Mouse (Mus musculus) forebrain, embryonic 12.5 days (tissue): ENCODE results near the gene Vav3. TPM values are rescaled to one million over a fixed set of nuclear protein-coding genes. Genes with fewer than 3 reads are reported as not detected.

Experiments
- ATAC-seq: fragments of 200-750 bp; cut with Nextera tagmentation; 2 replicates; pipeline ENCODE4 v1.8.0; 2017; ENCODE audit warnings: moderate TSS enrichment; ENCODE audit not compliant: low FRiP score
- H3K27ac ChIP-seq: fragments of 300-500 bp; sonication (generic); 2 replicates; pipeline ENCODE4 v1.5.1; 2016; ENCODE audit warnings: mild to moderate bottlenecking
- H3K27me3 ChIP-seq: fragments of 300-500 bp; sonication (generic); 2 replicates; pipeline ENCODE4 v1.6.1; 2016; ENCODE audit warnings: mild to moderate bottlenecking
- H3K36me3 ChIP-seq: fragments of 300-500 bp; sonication (generic); replicated peaks from 2 replicates; pipeline ENCODE4 v1.6.1; 2016; ENCODE audit warnings: mild to moderate bottlenecking
- H3K4me1 ChIP-seq: fragments of 300-500 bp; sonication (generic); 2 replicates; pipeline ENCODE4 v1.6.1; 2016
- H3K4me2 ChIP-seq: fragments of 300-500 bp; sonication (generic); 2 replicates; pipeline ENCODE4 v1.6.1; 2016; ENCODE audit warnings: mild to moderate bottlenecking, moderate library complexity
- H3K4me3 ChIP-seq: fragments of 300-500 bp; sonication (generic); replicated peaks from 2 replicates; pipeline ENCODE4 v1.5.1; 2016; ENCODE audit warnings: mild to moderate bottlenecking
- H3K9ac ChIP-seq: fragments of 300-500 bp; sonication (generic); 2 replicates; pipeline ENCODE4 v1.6.1; 2016; ENCODE audit warnings: mild to moderate bottlenecking
- H3K9me3 ChIP-seq: fragments of 300-500 bp; sonication (generic); 2 replicates; pipeline ENCODE4 v1.6.1; 2016
- WGBS: fragments of 180-500 bp; shearing (Covaris S2); methylation state at CpG from one replicate; pipeline ENCODE4 v1.1.7; 2016; 5-methylcytosine and 5-hydroxymethylcytosine counted together
- polyA plus RNA-seq: library from polyadenylated mRNA; unstranded; fragments of >200 nt; fragmentation: Nextera tagmentation; extraction: Ambion mirVana; gene quantifications from 2 replicates; pipeline ENCODE4 v1.2.1, GENCODE M21; 2016

Vav3 gene
- polyA plus RNA-seq, 1 experiment from 2014 or later, result 10.9 TPM

DNA sequence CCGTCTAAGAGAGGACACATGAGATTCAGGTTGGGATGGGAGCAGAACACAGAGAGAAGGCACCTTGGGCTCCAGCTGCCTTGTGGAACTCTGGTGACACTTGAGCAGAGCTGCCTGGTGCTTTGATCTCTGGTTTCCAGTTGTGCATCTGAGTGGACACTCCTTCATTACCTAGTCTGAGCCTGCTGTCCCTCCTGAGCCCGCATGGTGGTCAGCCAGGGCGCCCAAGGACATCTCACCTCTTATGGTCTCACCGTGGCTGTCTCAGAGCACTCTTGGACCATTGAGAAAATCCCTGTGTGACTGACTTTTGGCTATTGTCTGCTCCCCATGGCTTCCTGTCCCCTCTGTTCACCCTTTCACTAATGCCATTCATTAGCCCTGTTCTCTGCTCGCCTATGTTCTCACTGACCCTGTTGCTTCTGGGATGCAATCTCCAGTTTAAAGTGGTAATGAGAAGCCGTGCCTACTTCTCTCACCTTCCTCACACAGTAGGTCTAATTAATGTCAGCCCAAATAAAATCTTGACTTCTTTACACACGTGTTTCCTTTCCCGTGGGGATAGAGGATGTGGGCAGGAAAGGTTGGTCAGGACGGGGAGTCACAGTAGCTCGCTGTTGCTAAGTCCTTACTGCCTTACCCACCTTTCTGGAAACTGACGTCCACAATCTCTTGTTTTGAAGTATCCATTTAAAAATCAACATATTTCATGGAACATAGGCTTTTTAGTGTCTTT, 150.3 kb downstream of the Vav3 start:
- no peak for ATAC-seq
- 55% methylated on average over 11 of the region's 11 CpGs for WGBS

DNA sequence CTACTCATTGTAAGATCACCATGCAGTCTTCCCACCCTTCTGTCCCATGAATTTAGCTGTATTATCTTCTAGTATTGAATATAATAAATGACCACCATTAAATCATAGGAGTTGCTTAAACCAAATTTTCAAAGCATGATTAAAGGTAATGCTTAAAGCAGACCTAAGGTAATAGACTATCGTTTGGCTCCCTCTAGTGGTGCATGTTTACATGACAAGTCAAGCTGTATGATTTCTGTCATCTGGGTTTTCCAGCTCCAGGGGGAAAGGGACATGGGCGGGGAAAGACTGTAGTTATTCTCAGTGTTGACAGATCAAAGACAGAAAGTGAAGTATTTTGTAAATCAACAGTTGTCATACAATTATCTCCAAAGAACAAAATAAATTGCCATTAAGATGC, 151.1 kb downstream of the Vav3 start:
- H3K27ac ChIP-seq, result no peak overlapping the region
- no peak overlapping the region for H3K4me2 ChIP-seq
- no peaks in the 10 kb centered on the region for H3K36me3 ChIP-seq
- 9% methylated on average over 2 of the region's 2 CpGs for WGBS
- H3K9ac ChIP-seq, result no peak overlapping the region
- H3K9me3 ChIP-seq, result no peaks in the 10 kb centered on the region
- peaks cover 20% of the 10 kb centered on the region for H3K4me1 ChIP-seq
- peak; percentile 69; the same call in 1 of the 2 replicates for ATAC-seq
- H3K27me3 ChIP-seq, result no peaks in the 10 kb centered on the region
- H3K4me3 ChIP-seq, result no peak overlapping the region

More for the DNA sequence above, 150.3 kb downstream of the Vav3 start:
- Histone ChIP-seq H3K36me3 (no peaks in the 10 kb centered on the region), H3K27me3 (no peaks in the 10 kb centered on the region), H3K4me1 (peaks cover 18% of the 10 kb centered on the region), H3K9ac (no peak overlapping the region), H3K9me3 (no peaks in the 10 kb centered on the region), H3K27ac (no peak overlapping the region), H3K4me3 (no peak overlapping the region), H3K4me2 (no peak overlapping the region)

DNA sequence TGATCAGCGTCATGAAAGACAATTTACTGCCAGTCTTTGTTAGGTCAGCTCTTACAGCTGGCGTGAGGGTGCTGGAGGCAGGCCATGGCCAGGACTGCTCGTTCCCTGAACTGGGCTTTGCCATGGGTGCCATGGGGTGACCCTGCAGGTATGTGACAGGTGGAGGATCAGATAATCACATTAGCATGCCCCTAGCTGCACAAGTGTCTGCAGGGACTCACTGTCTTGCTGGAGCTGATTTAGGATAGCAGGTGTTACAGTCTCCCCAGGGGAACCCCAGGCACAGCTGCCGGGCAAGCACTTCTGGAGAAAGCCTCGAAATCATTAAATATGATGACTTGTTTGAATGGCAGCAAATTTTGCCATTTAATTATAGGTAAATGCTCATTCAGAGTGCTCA, 156.0 kb downstream of the Vav3 start:
- Histone ChIP-seq H3K9ac (no peak overlapping the region), H3K27me3 (no peaks in the 10 kb centered on the region), H3K9me3 (no peaks in the 10 kb centered on the region), H3K4me3 (no peak overlapping the region), H3K36me3 (no peaks in the 10 kb centered on the region), H3K4me1 (peaks cover 4% of the 10 kb centered on the region; the same call in 1 of the 2 replicates), H3K27ac (no peak overlapping the region), H3K4me2 (no peak overlapping the region)
- WGBS, result 48% methylated on average over 5 of the region's 5 CpGs
- peak; percentile 54 for ATAC-seq

DNA sequence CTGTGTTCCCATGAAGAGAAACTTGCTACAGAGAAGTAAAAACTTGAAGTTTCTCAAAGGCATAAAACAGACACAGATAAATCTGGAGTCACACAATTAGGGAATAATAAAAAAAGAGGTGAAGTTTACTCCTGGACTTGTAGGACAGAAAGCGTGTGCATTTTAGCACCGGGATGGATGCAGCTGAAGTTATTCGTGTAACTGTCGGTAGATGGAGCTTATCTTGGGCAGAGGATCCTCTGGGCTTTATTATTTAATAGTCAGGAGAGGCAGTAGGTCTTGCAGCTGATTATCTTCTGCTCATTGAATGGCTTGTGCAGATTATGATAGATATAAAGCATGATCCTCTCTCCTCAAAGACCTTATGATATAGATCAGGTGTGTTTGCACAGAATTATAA, 156.6 kb downstream of the Vav3 start:
- ATAC-seq, result no peak

DNA sequence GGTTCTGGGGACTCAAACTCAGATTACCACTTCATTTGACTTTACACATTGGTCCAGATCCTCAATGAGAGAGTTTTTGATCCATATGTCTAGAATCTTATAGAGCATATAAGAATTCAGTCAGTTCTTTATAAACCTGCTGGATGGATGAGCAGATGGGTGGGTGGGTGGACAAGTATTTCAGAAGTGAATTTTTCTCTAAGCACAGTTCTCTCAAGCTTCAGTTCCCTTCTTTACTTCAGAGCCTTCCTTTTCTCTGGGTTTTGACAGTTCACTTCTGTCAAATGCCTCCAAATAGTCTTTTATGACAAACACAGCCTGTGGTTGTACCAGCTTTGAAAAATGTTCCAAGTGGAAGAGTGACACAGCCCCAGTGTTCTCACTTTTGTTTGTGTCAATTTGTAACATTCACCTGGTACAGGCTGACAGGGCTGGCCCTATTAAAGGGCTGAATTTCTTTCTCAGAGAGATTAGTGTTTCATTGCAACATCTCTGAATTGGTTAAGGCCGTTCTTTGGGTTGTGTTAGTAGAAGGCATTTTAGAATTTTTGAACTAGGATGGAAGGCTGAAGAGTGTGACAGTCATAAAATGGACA, 159.5 kb downstream of the Vav3 start:
- Histone ChIP-seq H3K4me1 (peaks cover 4% of the 10 kb centered on the region; the same call in 1 of the 2 replicates), H3K9ac (no peak overlapping the region), H3K27ac (no peak overlapping the region), H3K4me2 (no peak overlapping the region), H3K4me3 (no peak overlapping the region), H3K9me3 (no peaks in the 10 kb centered on the region), H3K36me3 (no peaks in the 10 kb centered on the region), H3K27me3 (no peaks in the 10 kb centered on the region)
- no peak for ATAC-seq
- WGBS, result 93% methylated on average over 1 of the region's 1 CpGs

More for the DNA sequence above, 156.6 kb downstream of the Vav3 start:
- Histone ChIP-seq H3K9ac (no peak overlapping the region), H3K27ac (no peak overlapping the region), H3K4me1 (peaks cover 4% of the 10 kb centered on the region; the same call in 1 of the 2 replicates), H3K4me2 (no peak overlapping the region), H3K4me3 (no peak overlapping the region), H3K36me3 (no peaks in the 10 kb centered on the region), H3K9me3 (no peaks in the 10 kb centered on the region), H3K27me3 (no peaks in the 10 kb centered on the region)
- 84% methylated on average over 4 of the region's 4 CpGs for whole genome bisulfite sequencing

DNA sequence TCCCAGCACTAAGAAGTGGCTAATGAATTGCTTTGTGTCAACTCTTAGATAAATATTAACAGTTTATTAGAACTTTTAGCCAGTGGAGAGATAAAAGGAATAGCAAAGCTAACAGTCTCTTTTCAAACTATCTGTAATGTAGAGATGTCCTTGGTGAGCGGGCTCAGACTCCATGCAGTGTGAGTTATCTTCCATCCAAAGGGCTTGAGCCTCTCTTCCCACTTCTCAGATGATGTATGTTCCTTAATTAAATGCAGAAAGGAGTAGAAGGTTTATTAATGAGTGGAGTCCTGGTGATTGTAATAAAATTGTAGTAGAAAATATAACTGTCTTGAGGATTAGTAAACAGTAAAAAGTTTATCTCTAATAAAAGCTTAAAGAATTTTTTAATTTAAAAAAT, 169.3 kb downstream of the Vav3 start:
- 78% methylated on average over 1 of the region's 1 CpGs for WGBS
- no peak for ATAC-seq
- no peak overlapping the region for H3K27ac ChIP-seq
- H3K27me3 ChIP-seq, result no peaks in the 10 kb centered on the region
- H3K9ac ChIP-seq, result no peak overlapping the region
- H3K4me1 ChIP-seq, result no peaks in the 10 kb centered on the region
- no peaks in the 10 kb centered on the region for H3K9me3 ChIP-seq
- no peak overlapping the region for H3K4me2 ChIP-seq
- H3K4me3 ChIP-seq, result no peak overlapping the region
- no peaks in the 10 kb centered on the region for H3K36me3 ChIP-seq

DNA sequence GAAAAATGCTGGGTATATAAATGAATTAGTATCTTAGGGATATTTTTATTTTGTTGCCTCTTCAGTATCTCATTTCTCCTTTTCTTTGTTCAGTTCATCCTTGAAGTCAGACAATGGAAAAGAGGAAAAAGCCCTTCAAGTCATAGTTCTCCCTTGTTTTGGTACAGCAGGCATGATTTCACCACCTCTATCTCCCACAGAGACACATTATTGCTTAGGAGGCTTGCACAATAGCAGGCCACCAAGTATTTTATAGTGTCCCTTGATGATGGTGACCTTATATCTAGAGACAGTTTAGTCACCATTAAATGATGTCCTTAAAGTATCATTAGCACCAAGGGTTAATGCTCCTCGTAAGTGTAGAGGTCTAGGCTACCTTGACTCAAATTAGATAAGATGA, 171.4 kb downstream of the Vav3 start:
- 100% methylated on average over 1 of the region's 1 CpGs for WGBS
- H3K27me3 ChIP-seq, result no peaks in the 10 kb centered on the region
- H3K27ac ChIP-seq, result no peak overlapping the region
- no peak overlapping the region for H3K4me2 ChIP-seq
- H3K4me3 ChIP-seq, result no peak overlapping the region
- no peak overlapping the region for H3K9ac ChIP-seq
- H3K9me3 ChIP-seq, result no peaks in the 10 kb centered on the region
- H3K4me1 ChIP-seq, result no peaks in the 10 kb centered on the region
- H3K36me3 ChIP-seq, result no peaks in the 10 kb centered on the region
- ATAC-seq, result no peak

DNA sequence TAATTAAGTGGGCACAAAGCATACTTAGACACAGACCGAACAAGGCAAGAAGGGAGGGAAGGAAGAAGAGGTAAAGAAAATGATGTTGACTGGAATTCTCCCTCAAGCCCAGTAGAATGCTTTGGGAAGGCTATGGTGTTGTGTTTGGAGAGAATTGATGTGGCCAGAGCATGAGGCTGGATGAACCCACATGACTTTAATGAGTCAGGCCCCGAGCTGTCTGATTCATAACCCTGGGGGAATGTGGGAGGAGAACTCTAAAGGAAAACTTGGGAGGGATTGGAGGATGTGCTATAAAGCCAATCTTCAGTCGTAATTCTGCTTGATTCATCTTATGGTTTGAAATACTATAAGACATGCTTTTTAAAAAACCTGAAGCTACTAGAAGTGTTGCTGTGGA, 175.0 kb downstream of the Vav3 start:
- Histone ChIP-seq H3K4me1 (no peaks in the 10 kb centered on the region), H3K27ac (no peak overlapping the region), H3K9me3 (no peaks in the 10 kb centered on the region), H3K9ac (no peak overlapping the region), H3K4me3 (no peak overlapping the region), H3K36me3 (no peaks in the 10 kb centered on the region), H3K4me2 (no peak overlapping the region), H3K27me3 (no peaks in the 10 kb centered on the region)
- ATAC-seq, result no peak
- WGBS, result 91% methylated on average over 3 of the region's 3 CpGs

DNA sequence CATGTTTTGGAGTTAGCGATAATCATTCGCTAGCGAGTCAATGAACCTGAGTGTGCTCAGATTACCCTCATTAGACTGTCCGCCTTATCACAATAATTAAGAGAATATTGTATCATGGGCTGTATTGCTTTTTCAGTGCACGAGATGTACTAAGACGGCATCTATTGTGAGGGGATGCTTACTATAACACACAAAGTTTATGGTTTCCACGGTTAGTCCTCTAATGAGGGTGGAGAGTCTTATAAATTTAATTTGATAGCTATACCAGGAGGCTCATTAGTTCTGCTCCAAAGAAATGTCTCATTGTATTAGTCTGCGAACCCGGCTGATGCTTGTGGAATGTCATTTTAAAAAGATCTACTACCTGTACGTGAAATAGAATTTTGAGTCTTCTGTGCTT, 175.9 kb downstream of the Vav3 start:
- WGBS, result 72% methylated on average over 10 of the region's 10 CpGs
- Histone ChIP-seq H3K4me1 (no peaks in the 10 kb centered on the region), H3K4me2 (no peak overlapping the region), H3K9ac (no peak overlapping the region), H3K4me3 (no peak overlapping the region), H3K27ac (no peak overlapping the region), H3K36me3 (no peaks in the 10 kb centered on the region), H3K27me3 (no peaks in the 10 kb centered on the region), H3K9me3 (no peaks in the 10 kb centered on the region)
- no peak for ATAC-seq

DNA sequence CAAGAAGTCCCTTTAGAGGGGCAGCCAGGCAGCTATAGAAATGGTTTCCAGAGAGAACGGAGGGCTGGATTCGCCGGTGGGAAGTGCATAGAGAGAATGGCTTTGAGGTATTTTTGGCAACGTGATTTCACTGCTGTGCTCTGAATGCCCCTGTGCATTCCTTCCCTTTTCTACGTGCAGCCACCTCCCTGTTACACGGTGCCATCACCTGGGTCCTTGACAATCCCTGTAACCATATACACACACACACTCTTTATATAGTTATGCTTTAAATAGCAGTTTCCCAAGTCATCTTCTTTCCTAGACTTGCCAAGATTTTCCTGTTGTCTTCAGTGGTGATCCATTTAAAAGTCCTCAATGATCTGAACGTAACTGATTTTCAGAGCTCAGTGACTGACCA, 181.7 kb downstream of the Vav3 start:
- Histone ChIP-seq H3K27me3 (no peaks in the 10 kb centered on the region), H3K4me1 (no peaks in the 10 kb centered on the region; the same call in 1 of the 2 replicates), H3K27ac (no peak overlapping the region), H3K9me3 (no peaks in the 10 kb centered on the region), H3K36me3 (no peaks in the 10 kb centered on the region), H3K4me3 (no peak overlapping the region), H3K4me2 (no peak overlapping the region), H3K9ac (no peak overlapping the region)
- no peak for ATAC-seq
- WGBS, result 86% methylated on average over 7 of the region's 7 CpGs

DNA sequence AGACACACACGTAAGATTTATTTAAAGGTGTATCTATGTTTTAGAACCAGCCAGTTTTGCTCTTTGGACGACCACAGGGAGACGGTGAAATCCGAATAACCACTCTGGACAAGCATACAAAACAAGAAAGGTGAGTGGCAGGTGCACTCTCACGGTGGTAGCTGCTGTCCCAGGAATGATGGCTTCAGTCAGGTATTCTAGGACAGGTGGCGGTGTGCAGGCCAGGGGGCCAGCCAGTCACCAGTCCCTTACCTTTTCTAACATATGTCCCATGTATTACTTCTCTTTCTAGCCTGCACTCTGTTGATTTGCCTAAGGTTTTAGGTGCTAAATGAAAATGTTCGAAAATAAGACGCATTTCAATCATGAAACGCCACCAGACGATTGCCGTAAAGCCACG, 185.4 kb downstream of the Vav3 start:
- Histone ChIP-seq H3K36me3 (no peaks in the 10 kb centered on the region), H3K4me3 (no peak overlapping the region), H3K4me1 (no peaks in the 10 kb centered on the region; the same call in 1 of the 2 replicates), H3K9me3 (no peaks in the 10 kb centered on the region), H3K9ac (no peak overlapping the region), H3K27ac (no peak overlapping the region), H3K27me3 (no peaks in the 10 kb centered on the region), H3K4me2 (no peak overlapping the region)
- WGBS, result 91% methylated on average over 12 of the region's 12 CpGs
- no peak for ATAC-seq

DNA sequence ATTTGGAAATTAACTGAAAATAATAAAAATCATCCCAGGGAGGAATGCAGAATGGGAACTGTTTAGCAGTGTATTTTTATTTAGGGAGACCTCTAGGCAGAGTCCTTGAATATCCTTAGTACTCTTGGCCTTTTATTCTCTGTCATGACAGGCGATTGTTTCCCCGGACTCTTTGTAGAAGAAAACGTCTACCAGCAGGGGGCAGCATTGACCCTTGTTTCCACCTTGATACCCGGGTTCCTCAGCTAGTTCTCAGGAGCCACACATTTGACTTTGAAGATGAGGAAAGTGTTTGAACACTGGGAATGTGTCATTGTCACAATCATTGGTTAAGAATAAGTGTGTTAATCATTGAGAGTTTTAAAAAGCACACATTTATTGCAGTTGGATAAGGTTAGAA, 185.8 kb downstream of the Vav3 start:
- Histone ChIP-seq H3K9ac (no peak overlapping the region), H3K4me1 (no peaks in the 10 kb centered on the region; the same call in 1 of the 2 replicates), H3K4me3 (no peak overlapping the region), H3K9me3 (no peaks in the 10 kb centered on the region), H3K4me2 (no peak overlapping the region), H3K27me3 (no peaks in the 10 kb centered on the region), H3K27ac (no peak overlapping the region), H3K36me3 (no peaks in the 10 kb centered on the region)
- WGBS, result 5% methylated on average over 4 of the region's 4 CpGs
- peak; percentile 81 for ATAC-seq

DNA sequence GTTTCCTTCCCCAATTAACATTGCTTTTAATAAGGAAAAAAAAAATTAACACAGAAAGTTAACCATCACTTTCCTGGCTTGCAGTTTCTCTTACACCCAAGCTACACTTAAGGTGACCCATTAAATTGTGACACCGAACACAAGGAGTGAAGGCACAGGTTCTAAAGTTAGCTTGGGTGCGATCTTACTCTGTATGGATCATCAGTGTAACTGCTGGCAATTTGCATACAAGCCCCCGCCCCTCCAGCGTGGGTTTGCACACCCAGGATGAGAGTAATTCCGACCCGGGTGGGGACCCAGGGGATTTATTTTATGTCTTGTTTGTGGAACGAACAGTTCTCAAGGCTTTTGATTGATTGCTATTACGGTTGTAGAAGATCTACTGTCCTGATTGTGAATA, 186.2 kb downstream of the Vav3 start:
- WGBS, result 79% methylated on average over 8 of the region's 8 CpGs
- no peak overlapping the region for H3K4me2 ChIP-seq
- no peak for ATAC-seq

More for the DNA sequence above, 186.2 kb downstream of the Vav3 start:
- H3K27ac ChIP-seq, result no peak overlapping the region
- H3K4me3 ChIP-seq, result no peak overlapping the region
- H3K4me1 ChIP-seq, result no peaks in the 10 kb centered on the region; the same call in 1 of the 2 replicates
- no peaks in the 10 kb centered on the region for H3K9me3 ChIP-seq
- no peak overlapping the region for H3K9ac ChIP-seq
- no peaks in the 10 kb centered on the region for H3K36me3 ChIP-seq
- H3K27me3 ChIP-seq, result no peaks in the 10 kb centered on the region
